Mouse (Mus musculus): Measurements from ENCODE around the gene Gas7. TPM values are rescaled to one million over a fixed set of nuclear protein-coding genes. Genes with fewer than 3 reads are reported as not detected.

Gas7 gene
- total RNA-seq, 2 experiments from 2014 or later, result 7.5 to 9.0 TPM

GRCm38 (mm10) chr11:67489647-67490175, 34.5 kb downstream of the Gas7 start:
- no peak for DNase-seq

- DNase-seq, result no peak
Measured at GRCm38 (mm10) chr11:67496796-67497195, 41.6 kb downstream of the Gas7 start.

- no peak for DNase-seq
Measured at GRCm38 (mm10) chr11:67500115-67500514, 44.9 kb downstream of the Gas7 start.

GRCm38 (mm10) chr11:67501468-67502244, 46.4 kb downstream of the Gas7 start:
- peak in 1 of 2 experiments; percentile 23 for DNase-seq

DNA sequence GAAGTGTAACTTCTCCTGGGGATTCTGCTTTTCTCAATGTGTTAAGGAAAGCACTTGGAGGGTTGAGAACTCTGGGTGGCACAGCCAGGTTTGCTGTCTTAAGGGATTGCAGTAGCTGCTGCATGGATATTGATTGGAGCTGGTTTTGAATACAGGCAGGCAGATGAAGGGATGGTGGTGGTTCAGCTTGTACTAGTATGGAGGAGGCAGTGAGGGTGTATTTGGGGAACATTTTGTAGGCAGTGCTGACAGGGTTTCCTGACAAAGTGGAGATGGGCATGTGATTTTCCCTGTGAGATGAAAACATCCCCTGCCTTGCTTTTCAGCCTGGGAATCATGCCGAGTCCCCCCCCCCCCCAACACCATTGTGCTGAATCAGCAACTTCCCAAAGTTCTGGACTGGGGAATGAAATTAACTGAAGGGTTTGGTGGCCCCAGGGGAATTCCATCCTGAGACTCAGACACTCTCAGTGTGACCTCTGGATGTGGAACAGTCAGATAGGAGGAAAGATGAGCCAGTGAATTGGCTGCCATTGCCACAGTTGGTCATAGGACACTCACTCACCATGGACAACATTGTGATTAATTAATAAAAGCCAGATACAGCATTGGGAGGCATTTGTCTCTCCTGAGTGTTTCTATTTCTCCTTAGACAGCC, 54.1 kb downstream of the Gas7 start:
- DNase-seq, result no peak

- DNase-seq, result no peak
Measured at GRCm38 (mm10) chr11:67510831-67511230, 55.6 kb downstream of the Gas7 start.

DNA sequence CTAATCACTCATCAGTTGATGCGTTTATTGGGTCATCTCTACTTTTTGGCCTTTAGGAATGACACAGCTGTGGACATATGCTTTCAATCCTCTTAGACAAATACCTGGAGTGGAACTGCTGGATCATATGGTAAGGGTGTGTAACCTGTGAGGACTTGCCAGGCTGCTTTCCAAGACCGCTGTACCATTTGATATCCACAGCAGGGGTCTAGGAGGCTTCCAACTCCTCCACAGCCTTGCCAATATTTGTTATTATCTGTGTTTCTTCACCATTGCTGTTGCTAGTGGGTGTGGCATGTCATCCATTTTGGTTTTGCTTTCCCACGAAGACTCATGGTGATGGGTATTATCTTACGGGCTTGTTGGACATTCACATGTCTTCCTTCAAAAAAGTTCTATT, 57.8 kb downstream of the Gas7 start:
- DNase-seq, result no peak

DNA sequence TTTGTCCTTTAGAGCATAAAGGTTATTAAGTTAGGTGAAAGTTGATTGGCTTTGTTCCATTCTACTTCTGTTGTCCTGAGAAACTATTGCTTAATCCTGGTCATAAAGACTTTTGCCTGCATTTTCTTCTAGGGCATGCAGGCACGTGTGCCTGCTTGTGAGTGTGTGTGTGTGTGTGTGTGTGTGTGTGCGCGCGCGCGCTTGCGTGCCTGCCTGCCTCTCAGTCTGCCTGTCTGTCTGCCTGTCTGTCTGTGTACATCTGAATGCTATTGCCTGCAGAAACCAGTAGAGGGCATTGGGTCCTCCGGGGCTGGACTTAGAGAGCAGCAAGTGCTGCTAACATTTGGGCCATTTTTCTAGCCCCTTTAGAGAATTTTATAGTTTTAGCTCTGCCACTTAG, 59.2 kb downstream of the Gas7 start:
- DNase-seq, result no peak

DNA sequence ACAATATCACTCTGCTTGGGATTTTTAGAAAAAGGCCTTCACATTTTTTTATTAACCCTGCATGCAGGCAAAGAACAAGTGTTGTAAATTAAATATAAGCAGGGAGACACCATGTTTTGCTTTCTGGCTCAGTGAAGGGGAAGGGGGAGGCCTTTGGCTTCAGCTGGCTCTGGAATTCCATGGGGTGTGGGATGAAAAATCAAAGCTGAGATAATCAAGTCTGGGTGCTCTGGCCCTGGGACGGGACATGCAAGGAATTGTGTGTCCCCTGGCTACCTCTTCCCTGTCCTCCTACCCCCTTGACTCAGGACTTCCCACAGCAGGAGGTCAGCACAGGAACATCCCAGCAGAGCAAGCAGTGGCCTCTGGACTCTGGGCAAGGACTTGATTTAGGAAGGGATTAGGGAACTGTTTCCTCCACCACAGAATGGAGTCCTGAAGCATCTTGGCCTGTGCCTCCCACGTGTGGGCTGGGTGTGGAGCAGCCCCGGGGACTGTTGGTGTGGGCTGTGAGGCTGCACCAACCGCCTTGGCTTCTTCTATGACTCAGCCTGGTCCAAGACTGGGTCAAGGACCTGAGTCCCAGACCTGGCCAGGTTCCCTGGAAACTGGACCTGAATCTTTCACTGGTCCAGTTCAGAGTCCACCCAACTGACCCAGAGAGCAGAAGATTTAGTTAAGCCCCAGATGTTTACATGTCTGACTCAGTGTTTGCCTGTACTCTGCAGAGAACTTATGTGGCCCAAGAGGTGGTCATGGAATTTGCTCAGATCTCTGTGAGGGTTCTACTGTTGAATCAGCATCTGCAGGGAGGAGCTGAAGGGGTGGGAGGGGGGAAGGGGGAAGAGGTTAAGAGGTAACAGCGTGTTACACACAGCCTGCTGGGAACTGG, 60.0 kb downstream of the Gas7 start:
- peak in 1 of 2 experiments; percentile 63 for DNase-seq

DNA sequence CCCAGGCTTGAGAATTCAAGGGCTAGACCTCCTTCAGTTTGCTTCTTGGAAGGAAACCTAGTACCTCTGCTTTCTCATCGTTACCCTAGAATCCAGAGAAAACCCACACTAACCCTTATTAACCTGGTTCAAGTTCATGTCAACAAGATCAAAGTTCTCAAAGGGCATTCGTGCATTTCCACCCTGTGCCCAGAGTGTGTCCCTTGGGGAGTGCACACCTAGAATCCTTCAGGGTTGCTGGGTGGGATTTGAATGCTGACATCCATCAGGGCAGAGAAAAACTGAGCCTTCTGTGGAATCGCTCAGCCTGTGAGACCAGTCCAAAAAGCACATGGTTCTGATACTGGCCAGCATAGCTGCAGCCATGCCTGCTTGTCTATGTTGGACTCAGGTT, 60.7 kb downstream of the Gas7 start:
- no peak for DNase-seq

DNA sequence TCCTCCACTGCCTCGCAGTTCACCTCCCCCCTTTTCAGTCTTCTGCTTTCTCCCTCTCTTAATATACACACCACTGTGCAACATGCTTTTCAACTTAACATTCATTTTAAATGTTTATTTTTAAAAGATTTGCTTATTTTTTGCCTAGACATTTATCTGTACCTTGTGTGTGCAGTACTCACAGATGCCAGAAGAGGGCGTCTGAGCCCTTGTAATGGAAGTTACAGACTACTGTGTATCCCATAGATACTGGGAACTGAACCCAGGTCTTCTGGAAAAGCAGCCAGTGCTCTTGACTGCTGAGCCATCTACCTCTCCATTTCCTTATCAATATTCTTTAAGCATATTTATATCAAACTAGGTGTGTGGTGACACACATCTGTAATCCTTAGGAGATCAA, 62.5 kb downstream of the Gas7 start:
- DNase-seq, result no peak

GRCm38 (mm10) chr11:67518985-67519384, 63.7 kb downstream of the Gas7 start:
- no peak for DNase-seq

- no peak for DNase-seq
Measured at GRCm38 (mm10) chr11:67522671-67523070, 67.4 kb downstream of the Gas7 start.

DNA sequence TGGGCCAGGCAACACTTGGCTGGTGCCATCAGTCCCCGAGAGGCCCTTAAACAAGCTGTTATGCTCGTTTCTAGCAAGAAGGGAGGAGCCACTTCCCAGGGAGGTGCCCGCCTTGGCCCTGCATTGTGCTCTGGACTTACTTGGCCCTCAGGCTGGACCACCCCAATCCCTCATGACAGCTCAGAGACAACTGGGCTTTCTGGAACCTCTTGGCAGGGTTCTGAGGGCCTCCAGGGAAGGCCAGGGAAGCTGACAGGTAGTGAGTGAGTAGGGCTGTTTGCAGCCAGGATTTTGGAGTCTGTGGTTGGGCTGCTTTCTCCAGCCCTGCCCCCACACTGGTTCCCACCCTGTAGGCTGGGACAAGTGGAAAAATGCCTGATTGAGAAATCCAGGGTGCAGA, 68.6 kb downstream of the Gas7 start:
- peak; percentile 64 to 72 for DNase-seq

GRCm38 (mm10) chr11:67524731-67525130, 69.5 kb downstream of the Gas7 start:
- DNase-seq, result no peak

GRCm38 (mm10) chr11:67525841-67526240, 70.6 kb downstream of the Gas7 start:
- DNase-seq, result no peak

DNA sequence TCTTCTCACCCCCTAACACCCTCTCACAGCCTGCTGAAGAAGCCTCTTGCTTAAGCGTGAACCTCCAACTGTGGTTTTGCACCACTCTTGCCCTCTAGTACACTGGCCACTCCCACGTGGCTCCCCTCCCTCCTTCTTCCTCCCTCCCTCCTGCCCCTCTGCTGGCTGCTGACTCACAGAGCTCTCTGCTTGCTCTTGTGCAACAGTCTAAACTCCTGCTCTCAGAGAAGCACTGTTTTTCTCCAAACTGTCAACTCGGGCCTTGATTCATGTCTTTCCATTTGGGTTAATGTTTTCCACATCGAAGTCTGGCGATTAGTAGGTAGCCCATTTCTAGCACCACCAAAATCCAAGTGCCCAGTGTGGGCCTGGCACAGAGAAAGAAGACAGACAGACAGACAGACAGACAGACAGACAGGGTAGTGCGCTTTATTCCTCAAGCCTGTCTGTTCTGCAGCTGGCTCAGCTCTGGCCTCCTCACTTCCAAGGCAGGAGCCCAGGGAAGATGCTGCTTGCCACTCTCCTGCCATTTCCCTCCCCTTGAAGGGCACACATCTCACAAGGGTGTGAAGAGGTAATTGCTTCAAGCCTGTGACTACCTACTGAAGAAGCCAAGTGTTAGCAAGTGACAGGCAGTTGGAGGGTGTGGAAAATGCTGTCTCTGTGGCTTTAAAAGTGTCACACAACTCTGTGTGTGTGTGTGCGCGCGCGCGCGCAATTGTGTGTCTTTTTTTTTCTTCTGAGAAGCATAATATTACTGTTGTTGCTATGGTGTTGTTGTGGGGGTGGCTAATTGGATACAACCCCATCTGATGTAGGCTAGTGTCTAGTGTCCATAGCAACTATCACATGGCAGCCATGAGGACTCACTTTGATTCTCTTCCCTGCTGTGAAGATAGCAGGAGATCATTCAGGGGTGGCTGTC, 71.6 kb downstream of the Gas7 start:
- peak; percentile 70 to 87 for DNase-seq

- DNase-seq, result no peak
Measured at GRCm38 (mm10) chr11:67531286-67531685, 76.0 kb downstream of the Gas7 start.

GRCm38 (mm10) chr11:67531926-67532565, 76.8 kb downstream of the Gas7 start:
- DNase-seq, result no peak

DNA sequence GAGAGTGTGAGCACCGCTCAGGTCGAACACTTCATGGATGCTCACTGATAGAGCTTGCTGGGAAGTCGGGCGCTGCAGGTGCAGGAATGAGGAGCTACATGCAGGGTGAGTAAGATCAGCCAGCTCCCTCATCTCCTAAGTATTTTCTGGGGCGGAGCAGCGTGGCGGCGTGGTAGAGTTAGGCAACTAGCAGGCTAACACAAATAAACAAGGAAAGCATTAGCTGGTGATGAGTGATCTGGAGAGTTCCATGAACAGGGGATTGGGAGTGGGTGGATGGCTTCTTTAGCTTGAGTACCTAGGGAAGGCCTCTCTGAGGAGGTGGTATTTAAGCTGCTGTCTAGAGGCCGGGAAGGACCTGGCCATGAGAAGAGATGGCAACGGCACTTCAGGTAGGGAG, 77.5 kb downstream of the Gas7 start:
- peak in 1 of 2 experiments; percentile 28 for DNase-seq

DNA sequence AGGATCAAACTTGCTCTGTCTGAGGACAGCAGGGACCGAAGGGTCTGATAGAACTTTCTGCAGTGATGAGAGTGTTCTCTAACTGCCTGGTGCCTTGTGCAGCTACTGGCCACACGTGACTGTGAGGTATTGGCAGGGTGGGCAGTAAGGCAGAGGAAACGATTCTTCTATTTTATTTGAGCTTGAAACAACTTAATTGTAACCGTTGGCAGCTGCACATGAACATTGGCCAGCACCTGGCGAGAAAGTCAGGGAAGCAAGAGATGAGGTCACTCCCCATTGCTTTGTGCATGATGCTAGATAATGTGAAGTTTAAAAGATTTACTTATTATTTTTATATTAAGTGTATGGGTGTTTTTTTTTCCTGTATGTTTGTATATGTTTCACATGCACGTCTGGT, 77.9 kb downstream of the Gas7 start:
- DNase-seq, result no peak
